Mouse (Mus musculus): ENCODE data around the gene Ms4a4d. TPM values are rescaled to one million over a fixed set of nuclear protein-coding genes. Genes with fewer than 3 reads are reported as not detected.
"Not testable (repeated sequence)": the region's sequence is repeated elsewhere in the genome, so short reads cannot be mapped to it uniquely, and the experiment has no call there.

The Ms4a4d gene
- 1 to 10 TPM; 4.0 to 4.6 TPM for total RNA-seq (2021)
- long read RNA-seq, experiment 1, partial matches to known transcripts, result 0 of 4 reads
- long read RNA-seq, experiment 1, other reads (novel, unspliced or antisense), result 3 of 4 reads
- long read RNA-seq, experiment 2, partial matches to known transcripts, result 2 of 5 reads
- long read RNA-seq, experiment 2, other reads (novel, unspliced or antisense), result 0 of 5 reads

- DNase-seq, result peak; percentile 29 to 67
These were observed at the start of gene Ms4a4d for GRCm38 (mm10) chr19:11536593-11536992. Ms4a4d (plus strand) TSS chr19:11536801.

GRCm38 (mm10) chr19:11491406-11492189, 45.0 kb upstream of the Ms4a4d start:
- no peak for DNase-seq
- intact Hi-C loops (cut with DNase I), result no loop called here

More at GRCm38 (mm10) chr19:11536593-11536992, at the start of gene Ms4a4d:
- intact Hi-C loops (cut with DNase I), result no loop called here

- no peak for DNase-seq
- intact Hi-C loops (cut with DNase I), result no loop called here
These were observed 43.9 kb upstream of the Ms4a4d start for GRCm38 (mm10) chr19:11492671-11493070.

GRCm38 (mm10) chr19:11494519-11494918, 42.1 kb upstream of the Ms4a4d start:
- intact Hi-C loops (cut with DNase I), result no loop called here
- DNase-seq, result no peak

GRCm38 (mm10) chr19:11496361-11496760, 40.2 kb upstream of the Ms4a4d start:
- no peak for DNase-seq
- intact Hi-C loops (cut with DNase I), result no loop called here

- intact Hi-C loops (cut with DNase I); DNase-seq: not testable (repeated sequence)
These were observed 39.3 kb upstream of the Ms4a4d start for GRCm38 (mm10) chr19:11497300-11497699.

- no peak for DNase-seq
These were observed 35.8 kb upstream of the Ms4a4d start for GRCm38 (mm10) chr19:11500796-11501195.

GRCm38 (mm10) chr19:11501326-11501725, 35.3 kb upstream of the Ms4a4d start:
- intact Hi-C loops (cut with DNase I), result loop anchor here (2.0 kb wide), 1 partner anchor 47 kb away; no protein-coding TSS in a partner anchor
- no peak for DNase-seq

More at GRCm38 (mm10) chr19:11500796-11501195, 35.8 kb upstream of the Ms4a4d start:
- intact Hi-C loops (cut with DNase I), result loop anchor here (2.0 kb wide), 1 partner anchor 48 kb away; no protein-coding TSS in a partner anchor

GRCm38 (mm10) chr19:11504857-11505256, 31.7 kb upstream of the Ms4a4d start:
- intact Hi-C loops (cut with DNase I), result no loop called here

GRCm38 (mm10) chr19:11513458-11513857, 23.1 kb upstream of the Ms4a4d start:
- intact Hi-C loops (cut with DNase I), result no loop called here
- DNase-seq, result no peak

More at GRCm38 (mm10) chr19:11504857-11505256, 31.7 kb upstream of the Ms4a4d start:
- no peak for DNase-seq

- no peak for DNase-seq
- intact Hi-C loops (cut with DNase I), result no loop called here
These were observed 20.4 kb upstream of the Ms4a4d start, which contains the start of gene Ms4a6b for GRCm38 (mm10) chr19:11516246-11516645. Ms4a6b (plus strand) TSS chr19:11516512.

- no peak for DNase-seq
- intact Hi-C loops (cut with DNase I), result no loop called here
These were observed 19.8 kb upstream of the Ms4a4d start for GRCm38 (mm10) chr19:11516845-11517244.

GRCm38 (mm10) chr19:11517373-11517772, 19.2 kb upstream of the Ms4a4d start:
- intact Hi-C loops (cut with DNase I); DNase-seq: not testable (repeated sequence)

- intact Hi-C loops (cut with DNase I); DNase-seq: not testable (repeated sequence)
These were observed 18.2 kb upstream of the Ms4a4d start for GRCm38 (mm10) chr19:11518356-11518755.

- intact Hi-C loops (cut with DNase I), result no loop called here
- DNase-seq, result no peak
These were observed 16.5 kb upstream of the Ms4a4d start for GRCm38 (mm10) chr19:11520146-11520545.

- no peak for DNase-seq
- intact Hi-C loops (cut with DNase I), result no loop called here
These were observed 3.2 kb upstream of the Ms4a4d start for GRCm38 (mm10) chr19:11533421-11533820.

- peak; percentile 28 to 43 for DNase-seq
- intact Hi-C loops (cut with DNase I), result no loop called here
These were observed 2.6 kb upstream of the Ms4a4d start for GRCm38 (mm10) chr19:11533888-11534445.

- intact Hi-C loops (cut with DNase I), result no loop called here
- peak in 1 of 2 experiments; percentile 29 for DNase-seq
These were observed 735 bp downstream of the Ms4a4d start for GRCm38 (mm10) chr19:11537336-11537735.

- DNase-seq; intact Hi-C loops (cut with DNase I): not testable (repeated sequence)
These were observed 3.7 kb downstream of the Ms4a4d start for GRCm38 (mm10) chr19:11540166-11540821.

GRCm38 (mm10) chr19:11544383-11544782, 7.8 kb downstream of the Ms4a4d start:
- DNase-seq; intact Hi-C loops (cut with DNase I): not testable (repeated sequence)

All from gastrocnemius, postnatal 36 days (tissue).